Mouse (Mus musculus): ENCODE measurements around the gene Acbd4.

- TF ChIP-seq CTCF (IDR thresholded peaks at IDR 0.05; ENCODE audit: insufficient read depth, low read length) = no peak
- no peak; the same call in 1 of the 2 replicates for TF ChIP-seq POLR2A (IDR thresholded peaks at IDR 0.05; ENCODE audit: borderline replicate concordance, extremely low read depth, low read depth, low read length)
Measured at GRCm38 (mm10) chr11:103117591-103118009, 16.1 kb downstream of the Acbd4 start.
